Mouse (Mus musculus): ENCODE data around the gene Vmn2r46. TPM values are rescaled to one million over a fixed set of nuclear protein-coding genes. Genes with fewer than 3 reads are reported as not detected.
"Not testable (repeated sequence)": the region's sequence is repeated elsewhere in the genome, so short reads cannot be mapped to it uniquely, and the experiment has no call there.

Vmn2r46 gene
- polyA plus RNA-seq (2012; rRNA removed): not detected in 2 replicates

GRCm38 (mm10) chr7:9770471-9770870 is at the start of gene Vmn2r46:
Vmn2r46 (minus strand) TSS chr7:9770571.
- not testable (repeated sequence) for H3K4me3 ChIP-seq (replicated peaks; ENCODE audit: insufficient read depth, low read depth, low read length); H3K4me1 ChIP-seq (ENCODE audit: control insufficient read depth, insufficient read depth, low read length); H3K27me3 ChIP-seq (ENCODE audit: control insufficient read depth, insufficient read depth, low read length); H3K27ac ChIP-seq (ENCODE audit: insufficient read depth, low read length); DNase-seq
- no CpG with 5 or more reads among the region's 1 CpGs for WGBS

Other genes with a start within 250 kb of the Vmn2r46 start
- not detected in 2 replicates for gene Vmn2r47, start 70.8 kb upstream of the Vmn2r46 start, polyA plus RNA-seq (2012; rRNA removed)
- gene Vmn2r48, start 183.0 kb upstream of the Vmn2r46 start, polyA plus RNA-seq (2012; rRNA removed): not detected in 2 replicates
- not detected in 2 replicates for gene Vmn2r49, start 221.7 kb upstream of the Vmn2r46 start, polyA plus RNA-seq (2012; rRNA removed)